Mouse (Mus musculus) liver, embryonic 18 days (tissue): ENCODE measurements around the gene Barhl2. TPM values are rescaled to one million over a fixed set of nuclear protein-coding genes. Genes with fewer than 3 reads are reported as not detected.

Experiments
- polyA plus RNA-seq: library from polyadenylated mRNA; depleted of rRNA; stranded (reverse); fragments of >200 nt; gene quantifications from 2 replicates; pipeline ENCODE4 v1.2.3, GENCODE M21; 2012; rRNA removed

The Barhl2 gene
- polyA plus RNA-seq = not detected in 2 replicates

GRCm38 (mm10) chr5:106457986-106458476 is at the start of gene Barhl2:
TSS of gene Barhl2 (minus strand) at chr5:106458166.

Other genes with a start within 250 kb of the Barhl2 start
- gene Gm17304, start 150.9 kb upstream of the Barhl2 start, polyA plus RNA-seq = not detected in 2 replicates
- 8.7 and 9.1 TPM in 2 replicates for gene Zfp644, start 239.1 kb upstream of the Barhl2 start, polyA plus RNA-seq